Mouse (Mus musculus) small intestine, adult 2 months (tissue): ENCODE measurements around the gene Smtnl1.

Experiments
- CTCF ChIP-seq: fragments of 200-500 bp; IDR thresholded peaks from 2 replicates; pipeline ENCODE4 v1.5.1; 2012; ENCODE audit warnings: low read depth, mild to moderate bottlenecking, control low read depth, inconsistent platforms, low read length, moderate library complexity, mixed read lengths; ENCODE audit not compliant: insufficient replicate concordance, insufficient read length; ENCODE audit errors: extremely low read depth
- POLR2A ChIP-seq: fragments of 200-500 bp; IDR thresholded peaks from 2 replicates; pipeline ENCODE4 v1.6.1; 2012; ENCODE audit warnings: low read depth, mild to moderate bottlenecking, control low read depth, inconsistent platforms, low read length, moderate library complexity

- peak; percentile 40; the same call in 1 of the 2 replicates for TF ChIP-seq POLR2A
- TF ChIP-seq CTCF: no peak
Measured at GRCm38 (mm10) chr2:84774751-84775150, 47.7 kb downstream of the Smtnl1 start.
